Mouse (Mus musculus): ENCODE results near the gene Eno1.
"Not testable (repeated sequence)": the region's sequence is repeated elsewhere in the genome, so short reads cannot be mapped to it uniquely, and the experiment has no call there.

Gene Eno1

GRCm38 (mm10) chr4:150280459-150280858 is 43.9 kb downstream of the Eno1 start:
- DNase-seq (ENCODE audit: extremely low spot score, low read depth, low spot score) = no peak

GRCm38 (mm10) chr4:150281018-150281761 is 44.7 kb downstream of the Eno1 start, which contains the start of gene Rere:
Gene Rere (plus strand): TSS chr4:150281646.
- peak; percentile 93 for DNase-seq (ENCODE audit: extremely low spot score, low read depth, low spot score)

DNA sequence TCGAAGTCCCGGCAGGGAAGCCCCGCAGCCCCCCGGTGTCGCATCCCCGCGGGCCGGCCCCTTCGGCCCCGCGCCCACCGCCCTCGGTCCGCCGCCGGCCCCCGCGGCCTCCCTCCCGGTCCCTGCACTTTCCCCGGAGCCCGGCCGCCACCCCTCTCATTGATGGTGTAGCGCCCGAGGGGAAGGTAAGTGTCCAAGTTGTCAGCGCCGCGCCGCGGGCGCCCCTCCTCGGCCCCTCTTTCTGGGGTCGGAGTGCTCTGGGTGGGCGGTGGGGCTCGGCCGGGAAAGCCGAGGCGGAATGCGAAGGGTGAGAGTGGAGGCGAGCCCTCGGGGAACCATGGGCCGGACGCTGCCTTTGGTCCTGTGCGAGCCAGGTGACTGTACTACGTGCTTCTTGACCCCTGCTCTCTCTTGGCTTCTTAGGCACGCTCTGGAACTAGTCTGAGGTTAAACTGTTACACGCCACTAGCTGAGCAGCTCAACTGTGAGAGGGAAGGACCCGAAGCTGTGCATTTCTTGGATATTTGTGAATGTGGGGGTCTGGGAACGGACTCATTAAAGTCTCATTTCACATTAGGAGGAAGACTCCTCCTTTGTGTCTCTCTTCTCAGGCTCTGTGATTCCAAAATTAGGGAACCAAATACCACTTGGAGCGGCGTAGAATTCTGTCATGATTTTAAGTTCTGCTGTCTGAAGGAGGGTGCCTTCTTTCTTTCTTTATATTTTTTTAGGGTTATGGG is 45.5 kb downstream of the Eno1 start:
- DNase-seq (ENCODE audit: extremely low spot score, low read depth, low spot score) = no peak

DNA sequence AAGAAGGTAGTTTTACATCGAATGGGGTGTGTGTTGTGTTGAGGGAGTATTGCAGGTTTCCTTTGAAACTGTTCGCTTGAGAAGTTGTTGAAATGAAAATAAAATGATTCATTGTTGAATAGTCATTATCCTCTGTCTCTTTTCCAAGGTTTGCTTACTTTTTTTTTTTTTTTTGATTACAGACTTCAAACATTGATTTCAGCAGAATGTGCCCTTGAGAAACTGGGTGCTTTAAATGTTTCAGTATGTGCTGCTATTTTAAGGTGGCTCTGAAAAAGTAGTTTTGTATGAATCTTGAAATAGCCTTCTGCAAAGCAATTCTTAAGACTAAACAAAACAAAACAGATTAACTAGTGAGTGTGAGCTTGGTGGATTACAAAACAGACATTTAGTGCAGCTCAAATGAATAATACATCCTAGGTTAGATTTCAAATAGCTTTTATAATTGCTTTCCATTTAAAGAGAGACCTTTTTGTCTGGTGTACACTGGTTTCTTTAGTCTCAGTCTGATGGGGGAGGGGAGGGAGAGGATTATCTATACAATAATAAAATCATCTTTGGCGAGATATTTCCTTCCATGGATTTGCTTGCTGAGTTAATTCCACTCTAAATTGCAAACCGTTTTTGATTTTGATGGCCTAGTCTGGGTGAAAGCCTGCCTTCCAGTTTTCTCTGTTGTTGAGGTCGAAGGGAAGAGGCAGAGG is 46.3 kb downstream of the Eno1 start:
- no peak for DNase-seq (ENCODE audit: extremely low spot score, low read depth, low spot score)

GRCm38 (mm10) chr4:150283335-150283638 is 46.8 kb downstream of the Eno1 start:
- no peak for DNase-seq (ENCODE audit: extremely low spot score, low read depth, low spot score)

DNA sequence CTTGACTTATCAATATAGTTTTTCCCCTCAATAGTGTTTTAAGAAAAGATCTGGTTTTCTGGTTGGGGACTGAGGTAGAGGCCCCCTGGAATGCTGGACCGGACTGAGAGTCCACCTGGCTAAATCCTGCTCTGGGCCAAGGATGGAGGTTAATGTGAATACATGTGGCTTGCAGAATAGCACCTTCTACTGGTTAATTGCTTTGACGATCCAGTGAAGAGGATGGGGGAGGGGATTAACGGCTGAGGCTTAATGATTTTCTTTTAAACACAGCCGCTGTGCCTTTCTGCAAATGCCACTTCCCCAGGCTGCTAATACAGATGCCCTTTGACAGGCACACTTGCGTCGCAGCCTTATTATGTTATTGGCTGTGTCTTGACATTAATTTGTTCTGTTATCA is 47.5 kb downstream of the Eno1 start:
- no peak for DNase-seq (ENCODE audit: extremely low spot score, low read depth, low spot score)

DNA sequence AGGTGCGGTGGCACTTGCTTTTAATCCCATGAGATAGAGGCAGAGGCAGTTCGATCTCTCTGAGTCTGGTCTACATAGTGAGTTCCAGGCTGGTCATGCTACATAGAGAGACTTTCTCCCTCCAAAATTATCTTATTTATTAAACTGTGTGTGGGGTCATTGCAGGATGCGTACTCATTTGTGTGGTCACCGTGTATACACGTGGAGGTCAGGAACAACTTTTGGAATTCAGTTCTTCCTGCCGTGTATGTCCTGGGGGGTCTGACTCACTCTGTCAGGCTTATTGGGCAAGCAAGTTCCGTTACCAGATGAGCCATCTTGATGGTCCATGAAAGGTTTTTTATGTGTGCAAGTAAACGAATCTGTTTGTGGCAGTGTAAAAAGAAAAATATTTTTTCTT is 50.5 kb downstream of the Eno1 start:
- no peak for DNase-seq (ENCODE audit: extremely low spot score, low read depth, low spot score)

DNA sequence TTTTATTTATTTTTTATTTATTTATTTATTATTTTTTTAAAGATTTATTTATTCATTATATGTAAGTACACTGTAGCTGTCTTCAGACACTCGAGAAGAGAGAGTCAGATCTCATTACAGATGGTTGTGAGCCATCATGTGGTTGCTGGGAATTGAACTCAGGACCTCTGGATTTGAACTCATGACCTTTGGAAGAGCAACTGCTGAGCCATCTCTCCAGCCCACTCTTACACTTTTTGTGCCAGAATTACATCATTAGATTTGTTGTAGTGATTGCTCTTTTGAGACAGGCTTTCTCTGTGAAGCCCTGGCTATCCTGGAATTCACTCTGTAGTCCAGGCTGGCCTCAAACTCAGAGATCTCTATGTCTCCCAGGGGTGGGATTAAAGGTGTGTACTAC is 50.9 kb downstream of the Eno1 start:
- DNase-seq (ENCODE audit: extremely low spot score, low read depth, low spot score) = not testable (repeated sequence)

DNA sequence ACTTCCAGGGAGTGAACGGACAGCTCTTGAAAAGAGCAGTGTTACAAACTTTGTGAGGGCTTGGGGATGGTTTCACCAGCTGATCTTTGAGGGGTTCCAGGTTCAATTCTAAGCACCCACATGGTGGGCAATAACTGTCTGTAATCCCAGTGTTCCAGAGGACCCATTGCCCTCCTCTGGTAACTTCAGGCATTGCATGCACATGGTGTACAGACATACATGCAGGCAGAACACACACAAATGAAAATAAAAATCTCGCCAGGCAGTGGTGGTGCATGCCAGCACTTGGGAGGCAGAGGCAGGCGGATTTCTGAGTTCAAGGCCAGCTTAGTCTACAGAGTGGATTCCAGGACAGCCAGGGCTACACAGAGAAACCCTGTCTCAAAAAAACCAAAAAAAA is 55.4 kb downstream of the Eno1 start:
- no peak for DNase-seq (ENCODE audit: extremely low spot score, low read depth, low spot score)

DNA sequence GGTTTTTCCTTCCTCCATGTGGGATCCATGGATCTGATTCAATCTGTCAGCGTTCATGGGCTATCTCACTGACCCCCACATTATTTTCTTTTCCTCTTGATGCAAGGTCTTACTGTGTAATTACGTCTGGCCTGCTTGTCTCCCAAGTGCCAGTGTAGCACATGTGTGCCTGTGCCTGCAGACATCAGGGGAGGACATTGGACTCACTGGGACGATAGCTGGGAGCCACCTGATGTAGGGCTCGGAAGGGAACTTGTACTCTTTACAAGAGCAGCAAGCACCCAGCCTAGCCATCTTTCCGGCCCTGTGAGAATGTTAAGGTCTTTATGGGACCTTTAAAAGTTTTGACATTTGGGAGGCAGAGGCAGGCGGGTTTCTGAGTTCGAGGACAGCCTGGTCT is 58.3 kb downstream of the Eno1 start:
- no peak for DNase-seq (ENCODE audit: extremely low spot score, low read depth, low spot score)

- no peak for DNase-seq (ENCODE audit: extremely low spot score, low read depth, low spot score)
These were observed 59.4 kb downstream of the Eno1 start for GRCm38 (mm10) chr4:150295966-150296365.

Measured in hindlimb bud, embryonic 11.5 days (tissue).